Mouse (Mus musculus): Measurements from ENCODE around the gene Smarcad1. TPM values are rescaled to one million over a fixed set of nuclear protein-coding genes. Genes with fewer than 3 reads are reported as not detected.

The Smarcad1 gene
- total and polyA plus RNA-seq, 3 experiments = 3.5 to 35.1 (median 27.4) TPM

DNA sequence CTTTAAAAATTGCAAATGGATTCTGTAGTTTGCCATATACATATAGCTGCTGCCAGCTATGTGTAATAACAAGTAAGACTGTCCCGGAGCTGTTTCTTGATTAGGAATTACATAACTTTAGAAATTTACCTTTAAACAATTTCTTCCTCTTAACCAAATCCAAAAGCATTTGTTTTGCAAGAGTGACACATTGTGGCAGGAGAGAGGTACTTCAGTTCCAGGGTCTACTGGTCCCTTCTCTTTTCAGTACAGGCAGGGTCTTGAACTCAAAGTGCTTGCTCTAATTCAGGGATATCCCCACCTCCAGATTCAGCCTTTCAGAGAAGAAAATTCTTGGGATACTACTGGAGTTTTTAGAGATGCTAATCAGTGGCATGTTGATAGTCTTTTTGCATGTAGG lies 36.8 kb downstream of the Smarcad1 start:
- no peak for DNase-seq

DNA sequence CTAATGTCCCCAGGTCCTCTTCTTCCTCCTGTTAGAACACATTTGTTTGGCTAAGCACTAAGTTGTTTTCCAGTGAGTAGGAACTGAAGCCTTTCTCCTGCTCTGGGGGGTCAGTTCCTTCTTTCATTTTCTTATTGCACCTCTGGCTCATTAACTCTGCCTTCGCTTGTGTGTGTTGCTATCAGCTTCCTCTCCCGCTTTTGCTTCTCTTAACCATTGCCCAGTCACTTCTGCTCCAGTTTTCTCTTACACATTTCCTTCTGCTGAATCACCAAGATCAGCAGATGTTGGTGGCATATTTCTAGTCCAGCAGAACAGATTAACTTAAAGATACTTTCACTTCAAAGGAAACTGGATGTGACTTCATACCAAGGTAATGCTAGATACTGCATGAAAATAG lies 72.5 kb downstream of the Smarcad1 start:
- no peak for DNase-seq

DNA sequence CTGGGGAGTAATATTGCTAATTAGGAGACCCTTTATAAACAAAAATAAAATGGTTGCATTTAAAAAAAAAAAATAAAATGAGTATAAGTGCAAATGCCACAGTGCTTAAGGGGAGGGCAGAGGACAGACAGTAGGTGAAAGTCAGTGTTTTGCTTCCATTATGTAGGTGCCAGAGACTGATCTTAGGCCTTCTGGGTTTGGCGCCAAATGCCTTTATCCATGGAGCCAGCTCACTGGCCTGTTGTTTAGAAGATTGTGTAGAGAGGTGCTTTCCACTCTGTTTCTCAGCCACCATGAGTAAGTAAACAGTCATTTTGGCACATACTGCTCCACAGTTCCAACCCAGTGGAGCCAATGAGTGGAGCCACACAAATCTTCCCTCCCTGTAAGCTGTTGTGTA lies 75.2 kb downstream of the Smarcad1 start:
- no peak for DNase-seq

DNA sequence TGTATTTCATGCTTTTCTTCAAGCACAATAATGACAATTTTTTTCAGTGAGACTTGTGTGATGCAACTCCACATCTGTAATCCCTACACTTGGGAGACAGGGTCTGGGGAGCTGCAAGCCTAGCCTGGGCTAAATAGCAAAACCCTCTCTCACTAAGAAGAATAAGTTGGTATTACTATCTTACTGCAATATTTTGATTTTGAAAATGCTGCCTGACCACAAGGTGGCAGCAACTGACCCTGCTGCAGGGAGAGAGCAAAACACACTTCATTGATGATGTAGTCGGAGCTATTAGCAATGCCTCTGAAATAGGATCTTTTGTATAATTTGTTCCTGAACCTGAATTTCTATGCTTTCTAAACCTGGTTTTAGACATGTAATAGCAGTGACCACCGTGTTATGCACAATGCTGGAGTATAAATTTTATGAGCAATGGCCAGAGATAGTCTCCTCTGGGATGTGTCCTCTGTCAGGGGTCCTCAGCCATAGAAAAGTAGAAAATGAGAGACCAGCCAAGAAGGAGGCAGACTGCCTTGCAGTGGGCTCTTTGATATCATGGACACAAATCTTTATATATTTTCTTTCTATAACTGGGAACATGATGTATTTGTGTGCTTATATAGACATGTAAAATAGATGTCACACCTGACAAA lies 83.8 kb downstream of the Smarcad1 start:
- peak; percentile 31 for DNase-seq

DNA sequence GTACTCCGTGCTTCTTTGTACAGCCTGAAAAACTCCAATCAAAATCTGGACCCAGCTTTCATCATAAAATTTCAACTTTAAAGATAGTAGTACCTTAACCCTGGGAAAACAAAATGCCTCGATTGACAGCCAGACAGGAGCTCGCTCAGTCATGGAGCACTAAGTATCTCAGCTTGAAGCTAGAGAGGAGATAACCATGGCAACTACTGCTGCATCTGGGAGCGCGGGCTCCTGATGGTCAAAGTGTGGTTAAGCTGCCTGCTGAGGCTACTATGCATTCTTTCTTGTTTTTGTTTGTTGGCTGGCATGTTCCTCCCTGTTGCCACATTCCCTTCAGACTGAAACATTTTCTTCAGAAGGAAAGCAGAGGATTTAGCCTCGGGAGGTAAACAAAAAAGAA lies 90.0 kb downstream of the Smarcad1 start:
- no peak for DNase-seq

DNA sequence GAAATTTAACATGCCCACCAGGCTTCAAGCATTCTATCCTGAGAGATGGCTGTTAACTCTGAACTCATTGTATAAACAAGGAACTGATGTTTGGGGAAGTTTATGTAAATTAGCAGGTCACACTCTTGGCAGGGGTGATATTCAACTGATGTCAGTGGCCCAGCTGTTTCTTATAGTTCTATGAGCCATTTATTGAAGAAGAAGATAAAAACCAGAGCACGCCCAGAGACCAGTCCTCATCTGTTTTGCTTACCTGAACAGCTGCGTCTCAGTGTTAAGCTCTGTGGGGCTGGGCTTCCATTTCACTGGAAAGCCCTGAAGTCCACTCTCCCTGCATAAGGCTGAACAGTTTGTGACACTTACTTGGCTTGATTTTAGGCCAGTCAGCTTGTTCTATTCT lies 95.4 kb downstream of the Smarcad1 start:
- no peak for DNase-seq

DNA sequence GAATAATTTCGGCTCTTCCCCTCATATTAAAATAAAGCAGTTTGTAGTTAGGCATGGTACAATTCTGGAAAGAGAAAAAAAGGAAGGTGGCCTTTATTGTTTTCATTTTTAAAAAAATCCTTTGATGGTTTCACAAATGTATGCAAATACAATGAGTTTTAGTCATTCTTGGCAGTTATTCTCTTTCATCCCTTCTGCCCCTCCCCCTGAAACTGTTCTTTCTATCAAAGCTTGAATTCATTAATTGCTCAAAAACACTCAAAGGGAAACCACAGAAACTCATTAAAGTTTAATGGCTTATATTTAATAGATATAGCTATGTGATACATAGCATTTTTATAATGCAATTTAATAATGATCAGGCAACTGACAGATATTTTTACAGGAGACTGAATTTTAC lies 95.9 kb downstream of the Smarcad1 start:
- no peak for DNase-seq

DNA sequence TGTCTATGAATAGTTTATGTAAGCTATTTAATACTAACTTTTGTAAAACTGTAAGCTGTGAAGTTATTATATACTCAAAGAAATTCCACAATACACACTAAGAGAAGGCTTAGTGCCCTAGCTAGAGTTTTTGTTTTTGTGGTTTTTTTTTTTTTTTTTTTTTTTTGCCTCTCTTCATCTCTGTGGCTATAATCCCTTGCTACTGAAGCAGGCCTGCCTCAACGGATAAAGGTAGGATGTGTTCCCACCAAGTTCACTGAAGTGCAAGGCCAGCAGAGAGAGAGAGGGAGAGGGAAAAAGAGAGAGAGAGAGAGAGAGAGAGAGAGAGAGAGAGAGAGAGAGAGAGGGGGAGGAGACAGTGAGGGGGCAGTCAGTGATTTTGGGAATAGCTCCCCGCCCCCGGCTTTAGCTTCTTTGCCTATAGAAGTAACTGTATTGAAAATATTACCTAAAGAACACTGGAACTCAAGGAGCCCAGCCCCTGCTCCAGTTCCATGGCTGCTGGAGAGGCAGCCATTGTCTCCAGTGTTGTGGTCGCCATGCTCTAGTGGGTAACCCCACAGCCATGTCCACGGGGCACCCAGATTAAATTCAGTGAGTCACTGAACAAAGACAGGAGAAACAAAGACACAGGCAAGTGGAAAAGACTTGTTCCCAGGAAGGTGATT lies 97.8 kb downstream of the Smarcad1 start:
- no peak for DNase-seq

DNA sequence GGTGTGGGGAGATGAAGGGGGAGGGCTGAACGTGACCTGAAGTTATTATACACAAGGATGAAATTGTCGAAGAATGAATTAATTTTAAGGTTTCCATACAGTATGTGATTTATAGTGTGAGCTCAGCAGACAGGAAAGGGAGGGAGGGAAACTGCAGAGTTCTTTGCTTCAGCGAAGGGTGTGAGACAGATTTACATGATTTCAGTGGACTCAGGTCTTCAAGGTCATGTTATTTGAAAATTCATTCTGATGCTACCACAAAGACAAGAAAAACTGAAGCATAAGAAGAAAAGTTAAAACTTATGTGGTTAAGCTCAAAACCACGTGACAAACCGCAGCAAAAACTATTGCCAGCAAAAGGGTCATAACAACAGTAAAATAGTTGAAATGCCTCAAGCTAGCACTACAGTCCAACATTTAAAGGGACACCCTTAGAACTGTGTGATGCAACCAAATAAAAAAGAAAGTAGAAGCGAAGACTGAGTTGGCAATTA lies 98.4 kb downstream of the Smarcad1 start:
- no peak for DNase-seq

DNA sequence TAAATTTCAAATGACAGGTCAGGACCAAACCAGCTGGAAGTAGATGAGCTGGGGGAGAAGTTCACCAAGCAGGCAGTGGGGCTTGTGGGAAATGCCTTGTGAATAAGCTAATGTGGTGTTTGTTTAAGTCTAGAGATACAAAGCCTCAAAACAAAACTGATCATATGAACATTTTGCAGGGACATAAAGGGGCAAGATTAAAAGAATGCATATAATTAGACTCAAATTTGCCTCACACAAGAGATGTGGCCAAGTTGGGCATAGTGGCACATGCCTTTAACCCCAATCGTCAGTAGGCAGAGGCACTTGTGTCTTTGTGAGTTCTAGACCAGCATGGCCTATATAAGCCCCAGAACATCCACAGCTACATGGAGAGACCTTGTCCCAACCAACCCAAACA lies 99.9 kb downstream of the Smarcad1 start:
- DNase-seq = no peak

DNA sequence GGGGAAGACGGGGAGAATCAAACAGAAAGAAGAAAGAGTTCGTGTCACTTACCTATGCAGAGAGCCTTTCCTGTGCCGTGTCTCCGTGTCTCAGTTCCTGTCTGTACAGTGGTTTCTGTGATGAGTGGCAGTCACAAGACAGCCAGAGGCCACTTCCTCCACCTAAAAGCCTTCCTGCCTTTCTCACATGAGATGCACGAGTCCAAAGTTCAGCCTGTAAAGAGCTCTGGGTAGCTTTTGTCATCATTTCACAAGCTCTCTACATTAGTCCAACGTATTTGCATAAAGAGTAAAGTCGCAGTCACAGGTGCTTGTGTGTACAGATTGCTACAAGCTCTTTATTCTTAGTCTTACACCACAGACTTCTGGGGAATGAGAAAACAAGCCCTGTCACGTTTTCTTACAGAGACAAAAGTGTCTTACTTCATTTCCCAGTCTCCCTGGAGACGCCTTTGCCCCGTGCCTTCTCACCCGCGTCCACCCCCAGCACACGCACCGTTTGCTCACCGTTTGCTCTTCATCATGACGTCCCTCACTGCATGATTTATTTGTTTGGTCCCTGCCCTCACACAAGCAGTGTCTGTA lies 102.3 kb downstream of the Smarcad1 start, which contains the start of gene Hpgds:
TSS of gene Hpgds (minus strand) at position 288 of the 585 bp plus-strand sequence.
- DNase-seq = no peak

DNA sequence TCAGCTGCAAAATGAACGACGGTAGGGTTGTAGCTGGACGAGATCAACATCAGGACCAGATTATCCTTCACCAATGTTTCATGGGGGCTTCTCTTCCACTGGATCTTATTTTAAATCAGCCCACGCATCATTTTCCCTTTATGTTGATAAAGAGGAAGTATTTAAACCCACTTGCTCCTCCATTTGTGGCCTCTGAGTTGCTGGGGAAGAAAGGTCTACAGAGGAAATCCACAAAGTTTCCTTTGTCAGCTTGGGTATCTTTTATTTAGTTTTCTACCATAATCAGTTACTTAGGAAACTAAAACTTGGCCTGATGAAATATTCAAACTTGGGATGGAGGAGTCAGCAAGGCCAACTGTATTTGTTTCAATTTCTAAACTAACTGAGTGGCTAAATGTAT lies 104.0 kb downstream of the Smarcad1 start:
- no peak for DNase-seq

DNA sequence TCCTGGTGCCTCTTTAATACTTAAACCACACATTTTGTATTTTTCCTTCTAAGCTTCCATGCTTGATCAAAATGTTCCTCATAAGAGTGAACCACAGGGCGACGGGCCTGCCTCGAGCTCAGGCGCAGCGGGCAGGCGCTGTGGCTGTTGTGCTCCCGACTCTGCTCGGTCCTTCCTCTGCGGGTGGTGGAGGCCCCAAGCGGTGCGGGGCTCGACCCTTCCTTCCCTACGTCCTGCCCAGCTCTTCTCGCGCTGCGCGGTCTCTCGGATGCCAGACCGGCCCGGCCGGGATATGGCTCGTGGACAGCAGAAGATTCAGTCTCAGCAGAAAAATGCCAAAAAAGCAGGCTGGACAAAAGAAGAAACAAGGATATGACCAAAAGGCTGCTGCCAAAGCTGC lies 108.3 kb downstream of the Smarcad1 start:
- no peak for DNase-seq

DNA sequence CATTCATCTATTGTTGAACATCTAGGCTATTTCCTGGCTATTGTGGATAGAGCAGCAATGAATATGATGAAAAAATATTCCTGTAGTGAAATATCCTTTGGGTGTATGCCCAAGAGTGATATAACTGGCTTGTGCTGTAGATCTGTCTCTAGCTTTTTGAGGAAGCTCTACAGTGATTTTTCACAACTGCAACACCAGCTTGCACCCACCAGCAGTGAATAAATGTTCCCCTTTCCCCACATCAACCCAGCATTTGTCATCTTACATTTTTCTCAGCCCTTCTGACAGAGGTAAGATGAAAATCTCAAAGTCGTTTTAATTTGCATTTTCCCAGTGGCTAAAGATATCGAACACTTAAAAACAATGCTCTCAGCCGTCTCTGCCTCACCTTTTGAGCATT lies 111.2 kb downstream of the Smarcad1 start:
- DNase-seq = no peak

DNA sequence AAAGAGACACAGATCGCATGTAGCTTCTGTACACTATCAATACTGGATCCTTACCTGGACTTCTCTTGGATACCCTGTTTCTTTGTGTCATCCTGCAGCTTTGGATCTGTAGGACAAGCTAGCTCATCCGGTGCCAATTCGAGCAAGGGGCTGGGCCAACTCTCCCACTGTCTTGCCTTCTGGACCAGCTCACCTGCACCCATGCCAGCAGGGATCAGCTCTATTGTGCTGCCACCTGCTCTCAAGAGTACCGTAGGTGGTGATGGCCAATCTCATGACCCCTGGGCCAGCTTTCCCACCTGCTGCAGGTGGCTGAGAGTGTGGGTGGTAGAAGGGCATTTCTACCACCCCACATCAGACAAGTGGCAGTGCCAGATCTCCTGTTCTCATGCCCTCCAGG lies 114.7 kb downstream of the Smarcad1 start:
- no peak for DNase-seq

DNA sequence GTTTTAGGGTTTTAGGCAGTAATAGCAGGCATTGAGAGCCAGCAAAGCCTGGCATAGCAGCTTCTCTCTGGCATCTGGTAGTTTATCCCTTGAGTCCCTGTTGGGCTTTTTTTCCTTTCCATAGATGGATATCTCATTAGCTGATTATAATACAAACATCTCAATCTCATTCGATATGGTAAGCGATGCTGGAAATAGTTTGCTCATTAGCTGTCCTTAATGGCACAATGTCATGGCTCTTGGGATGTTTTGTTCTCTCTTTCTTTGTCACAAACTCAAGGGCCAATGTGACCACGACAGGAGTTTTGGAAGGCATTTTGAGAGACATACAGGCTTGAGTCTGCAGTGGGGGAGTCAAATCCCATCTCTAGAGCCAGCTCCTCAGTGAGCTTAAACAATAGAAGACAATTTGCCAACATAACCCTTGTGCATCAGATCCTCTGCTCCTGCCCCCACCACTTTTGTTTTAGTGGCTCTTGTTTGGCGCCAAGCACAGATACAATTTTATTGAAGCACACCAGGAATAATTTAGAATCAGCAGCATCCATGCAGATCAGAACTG lies 117.1 kb downstream of the Smarcad1 start:
- DNase-seq = no peak

DNA sequence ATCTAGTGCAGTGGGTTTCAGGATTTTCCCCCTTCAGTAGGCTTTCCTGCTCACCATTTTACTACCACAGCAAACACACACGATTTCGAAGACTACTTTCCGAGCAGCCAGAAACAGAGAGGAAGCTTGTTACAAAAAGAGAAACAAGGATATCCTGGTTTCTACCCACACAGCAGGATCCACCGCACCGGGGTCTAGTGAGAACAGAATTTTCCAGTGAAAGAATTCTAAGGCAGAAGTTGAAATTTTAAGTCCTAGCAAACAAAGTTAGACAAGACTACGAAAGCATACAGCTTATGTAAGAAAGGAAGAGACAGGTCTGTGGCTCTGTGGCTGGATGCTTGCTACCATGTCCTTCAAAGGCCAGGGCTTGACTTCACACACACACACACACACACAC lies 121.8 kb downstream of the Smarcad1 start:
- DNase-seq = no peak

DNA sequence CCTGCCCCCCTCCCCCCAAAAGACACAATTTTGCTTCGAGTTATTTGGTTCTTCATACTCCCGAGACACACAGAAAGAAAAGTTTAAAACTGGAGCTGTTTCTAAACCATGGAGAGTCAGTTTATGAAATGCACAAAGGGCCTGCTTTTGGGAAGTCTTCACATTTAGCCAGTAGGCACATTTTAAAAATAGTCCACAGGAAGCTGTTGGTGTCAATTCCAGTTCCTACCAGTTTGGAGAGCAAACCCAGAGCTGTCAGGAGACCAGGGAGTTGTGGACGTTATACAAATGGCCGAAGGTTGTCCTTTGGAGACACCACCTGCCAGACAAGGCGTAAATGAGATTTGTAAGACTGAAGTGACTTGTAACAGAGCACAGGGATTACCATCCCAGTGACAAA lies 122.6 kb downstream of the Smarcad1 start:
- DNase-seq = no peak

Other genes with a start within 250 kb of the Smarcad1 start
- gene Hpgds, start 102.3 kb downstream of the Smarcad1 start, total RNA-seq (2021) = 1 to 10 TPM; 1.2 to 1.5 TPM
- 0.08 and 0.30 TPM in 2 replicates for gene Hpgds, start 102.3 kb downstream of the Smarcad1 start, polyA plus RNA-seq (2012; rRNA removed)